Mouse (Mus musculus) gastrocnemius, postnatal 36 days (tissue): ENCODE measurements around the gene Slc51a. TPM values are rescaled to one million over a fixed set of nuclear protein-coding genes. Genes with fewer than 3 reads are reported as not detected.

Experiments
- DNase-seq, 2 experiments: peaks; one replicate each; pipeline ENCODE4 v3.0.0; 2022
- intact Hi-C: fragments of 180-260 bp; cut with DNase I; formaldehyde crosslinking; loops from one replicate; pipeline ENCODE4 v1.15.1; 2025
- total RNA-seq, 2 experiments: library from RNA; stranded (reverse); gene quantifications; 2 replicates each; pipeline ENCODE4 v1.2.3; 2021

Slc51a gene
- total RNA-seq, 2 experiments from 2014 or later, result not detected

DNA sequence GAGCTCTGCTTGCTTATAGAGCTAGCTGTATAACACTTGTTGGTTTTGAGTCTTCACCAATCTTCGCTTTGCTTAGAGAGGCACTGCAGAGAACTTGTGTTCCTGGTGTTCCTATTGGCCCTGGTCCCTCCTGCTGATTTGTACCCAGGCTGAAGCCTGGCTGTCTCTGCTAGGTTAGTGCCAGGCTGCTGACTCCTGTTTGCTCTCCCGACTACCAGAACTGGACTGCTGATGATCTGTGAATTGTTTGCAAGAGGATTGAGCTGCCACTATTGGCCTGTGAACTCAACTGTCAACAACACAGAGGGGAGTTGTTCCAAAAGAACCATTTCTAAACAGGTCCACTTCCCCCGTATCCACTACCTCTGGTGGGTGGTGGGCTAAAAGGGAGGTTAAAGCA lies 46.2 kb downstream of the Slc51a start:
- intact Hi-C loops, result no loop called here
- no peak for DNase-seq

DNA sequence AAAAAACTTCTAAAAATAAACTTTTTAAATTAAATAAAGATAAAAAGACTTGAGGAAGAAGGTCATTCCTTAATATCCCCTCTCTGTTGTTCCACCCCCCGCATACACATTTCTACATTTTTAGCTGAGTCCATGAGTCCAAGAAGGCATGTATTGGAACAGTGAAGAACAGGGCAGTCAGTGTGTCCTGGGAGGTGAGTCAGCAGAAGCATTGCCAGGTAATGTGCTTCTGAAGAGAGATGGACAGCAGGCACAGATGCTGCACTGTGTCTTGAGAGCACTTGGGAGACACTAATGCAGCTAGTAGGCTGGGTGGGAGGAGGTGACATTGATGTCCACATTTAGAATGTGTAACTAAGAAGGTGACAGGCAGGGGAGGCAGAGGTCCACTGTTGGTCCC lies 50.4 kb downstream of the Slc51a start:
- intact Hi-C loops, result no loop called here
- DNase-seq, result no peak

DNA sequence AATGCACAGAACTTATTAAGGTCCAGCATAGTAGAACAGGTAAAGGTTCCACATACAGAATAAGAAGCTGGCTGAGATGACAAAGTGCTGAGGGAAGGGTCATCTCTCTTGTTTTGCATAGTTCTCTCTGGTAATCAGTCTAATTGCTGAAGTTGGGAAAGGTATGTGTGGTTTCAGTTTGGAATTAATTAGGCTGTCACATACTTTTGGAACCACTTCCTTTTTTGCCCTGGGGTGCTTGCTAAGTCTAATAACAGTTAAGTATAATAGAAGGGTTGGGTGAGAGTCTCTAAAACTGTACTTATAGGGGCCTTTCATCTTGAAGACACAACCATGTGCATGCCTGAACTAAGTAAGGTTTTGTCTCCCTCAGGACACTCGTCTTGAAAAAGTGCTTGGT lies 51.0 kb downstream of the Slc51a start:
- DNase-seq, result no peak
- intact Hi-C loops, result no loop called here

GRCm38 (mm10) chr16:32434691-32435090 lies 53.0 kb downstream of the Slc51a start:
- intact Hi-C loops, result no loop called here
- DNase-seq, result no peak

DNA sequence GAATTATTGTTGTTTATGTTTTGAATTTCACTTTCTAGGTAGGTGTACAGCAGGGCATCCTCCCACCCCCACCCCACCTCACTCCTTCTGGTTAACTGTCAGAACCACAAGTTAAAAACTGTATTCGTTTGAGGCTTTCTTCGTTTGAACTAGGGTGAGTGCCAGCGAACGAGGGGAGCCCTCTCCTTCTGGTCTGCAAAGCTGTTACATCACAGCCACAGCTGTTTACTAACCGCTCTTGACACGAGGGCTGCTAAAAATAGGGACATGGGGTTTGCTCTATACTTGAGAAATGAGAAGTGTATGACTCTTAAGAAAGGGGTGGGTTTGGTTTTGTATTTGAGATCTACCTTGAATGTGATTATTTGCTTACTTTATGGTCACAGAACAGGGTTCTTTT lies 53.6 kb downstream of the Slc51a start:
- intact Hi-C loops, result no loop called here
- DNase-seq, result no peak

- intact Hi-C loops, result no loop called here
- no peak for DNase-seq
Observed at GRCm38 (mm10) chr16:32433138-32433537, 54.5 kb downstream of the Slc51a start.

- intact Hi-C loops, result no loop called here
- no peak for DNase-seq
Observed at GRCm38 (mm10) chr16:32431926-32432325, 55.8 kb downstream of the Slc51a start.

- intact Hi-C loops, result no loop called here
- no peak for DNase-seq
Observed at GRCm38 (mm10) chr16:32431047-32431591, 56.6 kb downstream of the Slc51a start.

DNA sequence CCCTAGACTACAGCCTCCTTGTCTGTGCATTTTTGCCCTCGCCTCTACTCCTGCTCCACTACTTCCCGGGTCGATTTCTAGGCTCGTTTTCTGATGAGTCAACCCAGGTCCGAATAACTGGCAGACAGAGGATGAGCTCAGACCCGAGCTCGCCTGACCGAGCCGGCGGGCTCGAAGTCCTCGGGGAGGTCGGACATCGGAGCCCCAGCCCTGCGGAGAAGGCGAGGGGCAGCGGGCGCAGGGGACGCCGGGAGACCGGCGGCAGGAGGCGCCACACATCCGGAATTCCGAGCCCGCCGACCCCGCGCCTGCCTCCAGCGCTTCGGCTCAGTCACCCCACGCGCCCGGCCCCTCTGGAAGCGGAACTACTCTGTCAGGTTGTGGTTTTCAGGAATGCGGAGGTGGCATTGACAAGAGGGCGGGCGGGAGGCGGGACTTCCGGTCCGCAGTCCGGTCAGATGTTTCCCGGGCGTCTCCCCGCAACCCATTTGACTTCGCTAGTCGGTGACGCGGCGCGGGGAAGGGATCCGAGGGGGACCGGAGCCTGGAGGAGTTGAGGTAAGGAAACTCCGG lies 57.1 kb downstream of the Slc51a start, which contains the start of gene Pcyt1a:
Gene Pcyt1a, plus strand, starts transcription at position 448 of the 573 bp plus-strand sequence.
- intact Hi-C loops, result no loop called here
- peak; percentile 79 to 89 for DNase-seq

DNA sequence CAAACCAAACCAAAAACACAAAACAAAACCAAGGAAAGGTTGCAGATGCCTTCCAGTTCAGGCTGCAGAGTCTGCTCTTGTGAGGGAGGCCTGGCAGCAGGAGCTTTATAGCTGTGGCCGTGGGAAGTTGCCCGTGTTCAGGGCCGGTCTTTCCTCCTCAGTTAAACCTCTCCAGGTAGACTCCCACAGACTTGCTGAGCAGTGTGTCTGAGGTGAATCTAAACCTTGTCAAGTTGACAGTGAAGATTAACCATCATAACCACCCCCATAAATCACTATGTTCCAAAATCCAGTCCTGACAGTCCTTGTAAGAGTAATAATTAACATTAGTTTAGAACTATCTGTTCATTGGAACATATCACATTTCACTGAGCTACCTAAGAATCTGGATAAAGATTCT lies 60.2 kb downstream of the Slc51a start:
- no peak for DNase-seq
- intact Hi-C loops, result loop anchor here (2.0 kb wide), 1 partner anchor 51 kb away; no protein-coding TSS in a partner anchor

Other genes with a start within 250 kb of the Slc51a start
- 10 to 100 TPM; 14.0 to 14.9 TPM for gene Fbxo45, start 240.7 kb downstream of the Slc51a start, total RNA-seq
- 1 to 10 TPM; 4.4 to 5.8 TPM for gene Wdr53, start 240.7 kb downstream of the Slc51a start, total RNA-seq
- gene Smco1, start 216.4 kb downstream of the Slc51a start, total RNA-seq, result 10 to 100 TPM; 69.4 to 72.8 TPM
- 1 to 10 TPM; 7.8 to 9.6 TPM for gene Rnf168, start 210.4 kb downstream of the Slc51a start, total RNA-seq
- 10 to 100 TPM; 15.0 to 15.8 TPM for gene Ubxn7, start 155.6 kb downstream of the Slc51a start, total RNA-seq
- not detected for gene Tm4sf19, start 87.4 kb downstream of the Slc51a start, total RNA-seq
- 1 to 10 TPM; 3.3 to 4.8 TPM for gene Tctex1d2, start 68.2 kb downstream of the Slc51a start, total RNA-seq
- 100 to 1,000 TPM; 105 to 121 TPM for gene Pcyt1a, start 57.0 kb downstream of the Slc51a start, total RNA-seq
- not detected for gene Zdhhc19, start 8.4 kb upstream of the Slc51a start, total RNA-seq
- gene Tfrc, start 121.0 kb upstream of the Slc51a start, total RNA-seq, result 100 to 1,000 TPM; 157 to 180 TPM
- 10 to 100 TPM; 40.0 to 44.8 TPM for gene Tnk2, start 156.0 kb upstream of the Slc51a start, total RNA-seq
- under 1 TPM; 0.10 to 0.27 TPM for gene Muc4, start 248.0 kb upstream of the Slc51a start, total RNA-seq